Mouse (Mus musculus) ES-E14 (cell line): ENCODE data around the gene Pdzd2.

Experiments used
- CHD2 ChIP-seq: IDR thresholded peaks from 2 replicates; pipeline ENCODE4 v1.6.1; 2014; ENCODE audit warnings: mild to moderate bottlenecking, low read depth, low read length, inconsistent platforms
- HCFC1 ChIP-seq: IDR thresholded peaks from 2 replicates; pipeline ENCODE4 v1.6.1; 2012; ENCODE audit warnings: low read length, inconsistent platforms, borderline replicate concordance; ENCODE audit not compliant: insufficient read depth
- ZC3H11A ChIP-seq: IDR thresholded peaks from 2 replicates; pipeline ENCODE4 v1.6.1; 2012; ENCODE audit warnings: low read depth, mild to moderate bottlenecking, inconsistent platforms, low read length, borderline replicate concordance
- ZNF384 ChIP-seq: IDR thresholded peaks from 2 replicates; pipeline ENCODE4 v1.6.1; 2012; ENCODE audit warnings: low read depth, low read length, inconsistent platforms

- TF ChIP-seq ZNF384 (no peak), ZC3H11A (no peak), HCFC1 (no peak), CHD2 (no peak)
Observed at GRCm38 (mm10) chr15:12626166-12626565, 113.6 kb downstream of the Pdzd2 start.
